Mouse (Mus musculus) brain, embryonic 14.5 days (tissue): Measurements from ENCODE around the gene Lrrk2. TPM values are rescaled to one million over a fixed set of nuclear protein-coding genes. Genes with fewer than 3 reads are reported as not detected.

Experiments used
- DNase-seq: peaks from one replicate; pipeline ENCODE4 v3.0.0-alpha.2; 2011; ENCODE audit warnings: low read depth
- CTCF ChIP-seq: fragments of 200-500 bp; IDR thresholded peaks from 2 replicates; pipeline ENCODE4 v1.5.1; 2012; ENCODE audit warnings: inconsistent platforms, mild to moderate bottlenecking, moderate library complexity, borderline replicate concordance; ENCODE audit not compliant: insufficient read depth, insufficient read length; ENCODE audit errors: extremely low read depth
- POLR2A ChIP-seq: fragments of 200-500 bp; IDR thresholded peaks from 2 replicates; pipeline ENCODE4 v1.6.1; 2012; ENCODE audit warnings: mild to moderate bottlenecking, inconsistent platforms, borderline replicate concordance; ENCODE audit not compliant: poor library complexity, insufficient read depth, insufficient read length, severe bottlenecking; ENCODE audit errors: extremely low read depth
- polyA plus RNA-seq: library from polyadenylated mRNA; depleted of rRNA; stranded (reverse); fragments of >200 nt; gene quantifications from 2 replicates; pipeline ENCODE4 v1.2.3, GENCODE M21; 2012; rRNA removed

The Lrrk2 gene
- polyA plus RNA-seq, 1 experiment, result 2.3 TPM

GRCm38 (mm10) chr15:91753378-91754080, 80.6 kb downstream of the Lrrk2 start:
- peak; percentile 47 for DNase-seq
- no peak for TF ChIP-seq CTCF
- no peak for TF ChIP-seq POLR2A

- peak; percentile 85 for DNase-seq
- TF ChIP-seq POLR2A (no peak), CTCF (peak; percentile 63; the same call in 1 of the 2 replicates)
Observed at GRCm38 (mm10) chr15:91754546-91754945, 81.6 kb downstream of the Lrrk2 start.

GRCm38 (mm10) chr15:91755756-91756155, 82.8 kb downstream of the Lrrk2 start:
- TF ChIP-seq CTCF (no peak), POLR2A (no peak)
- no peak for DNase-seq

GRCm38 (mm10) chr15:91772041-91772440, 99.1 kb downstream of the Lrrk2 start:
- DNase-seq, result no peak
- TF ChIP-seq CTCF (no peak), POLR2A (no peak)

- DNase-seq, result no peak
- no peak for TF ChIP-seq CTCF
- TF ChIP-seq POLR2A, result no peak
Observed at GRCm38 (mm10) chr15:91779166-91779565, 106.2 kb downstream of the Lrrk2 start.

- TF ChIP-seq POLR2A (no peak), CTCF (peak; percentile 88)
- DNase-seq, result peak; percentile 76
Observed at GRCm38 (mm10) chr15:91781172-91781571, 108.2 kb downstream of the Lrrk2 start.

- TF ChIP-seq POLR2A (no peak), CTCF (no peak)
- DNase-seq, result no peak
Observed at GRCm38 (mm10) chr15:91788338-91788737, 115.4 kb downstream of the Lrrk2 start.

GRCm38 (mm10) chr15:91806463-91806862, 133.5 kb downstream of the Lrrk2 start:
- DNase-seq, result no peak
- no peak for TF ChIP-seq POLR2A
- no peak for TF ChIP-seq CTCF

- no peak for DNase-seq
- TF ChIP-seq POLR2A (no peak), CTCF (no peak)
Observed at GRCm38 (mm10) chr15:91835319-91835718, 162.3 kb downstream of the Lrrk2 start.

GRCm38 (mm10) chr15:91837965-91838364, 165.0 kb downstream of the Lrrk2 start, which contains the start of gene Smgc:
Smgc (plus strand) TSS chr15:91838265.
- no peak for TF ChIP-seq CTCF
- TF ChIP-seq POLR2A, result no peak
- no peak for DNase-seq

- peak; percentile 17 for DNase-seq
Observed at GRCm38 (mm10) chr15:91864130-91864529, 191.2 kb downstream of the Lrrk2 start.

Other genes with a start within 250 kb of the Lrrk2 start
- 4.2 and 6.3 TPM in 2 replicates for gene Slc2a13, start 99.9 kb upstream of the Lrrk2 start, polyA plus RNA-seq
- gene Smgc, start 165.1 kb downstream of the Lrrk2 start, polyA plus RNA-seq, result not detected in 2 replicates